Mouse (Mus musculus): ENCODE results near the gene Slc15a3.

Slc15a3 gene

GRCm38 (mm10) chr19:10869241-10869885 lies 29.8 kb downstream of the Slc15a3 start:
- peak; percentile 75 to 83 for DNase-seq (ENCODE audit: low spot score in 2 of 2)

- no peak for DNase-seq (ENCODE audit: low spot score in 2 of 2)
Observed at GRCm38 (mm10) chr19:10869886-10870527, 30.5 kb downstream of the Slc15a3 start, which contains the start of gene Tmem132a. Gene Tmem132a (minus strand): TSS chr19:10869940.

GRCm38 (mm10) chr19:10870676-10871075 lies 31.1 kb downstream of the Slc15a3 start:
- no peak for DNase-seq (ENCODE audit: low spot score in 2 of 2)

- DNase-seq (ENCODE audit: low spot score in 2 of 2), result no peak
Observed at GRCm38 (mm10) chr19:10871328-10871961, 31.9 kb downstream of the Slc15a3 start.

GRCm38 (mm10) chr19:10878201-10878837 lies 38.8 kb downstream of the Slc15a3 start:
- DNase-seq (ENCODE audit: low spot score in 2 of 2), result no peak

- no peak for DNase-seq (ENCODE audit: low spot score in 2 of 2)
Observed at GRCm38 (mm10) chr19:10880085-10880974, 40.8 kb downstream of the Slc15a3 start.

- no peak for DNase-seq (ENCODE audit: low spot score in 2 of 2)
Observed at GRCm38 (mm10) chr19:10880975-10881425, 41.5 kb downstream of the Slc15a3 start.

GRCm38 (mm10) chr19:10881426-10882154 lies 42.1 kb downstream of the Slc15a3 start, which contains the start of gene Tmem109:
Gene Tmem109 (minus strand): TSS chr19:10882001.
- DNase-seq (ENCODE audit: low spot score in 2 of 2), result peak; percentile 89 to 93

GRCm38 (mm10) chr19:10892201-10892600 lies 52.7 kb downstream of the Slc15a3 start:
- no peak for DNase-seq (ENCODE audit: low spot score in 2 of 2)

GRCm38 (mm10) chr19:10895016-10895528 lies 55.5 kb downstream of the Slc15a3 start, which contains the start of gene Prpf19:
Gene Prpf19 (plus strand): TSS chr19:10895231.
- DNase-seq (ENCODE audit: low spot score in 2 of 2), result peak; percentile 95 to 99

- no peak for DNase-seq (ENCODE audit: low spot score in 2 of 2)
Observed at GRCm38 (mm10) chr19:10895708-10896107, 56.2 kb downstream of the Slc15a3 start.

- no peak for DNase-seq (ENCODE audit: low spot score in 2 of 2)
Observed at GRCm38 (mm10) chr19:10896849-10897248, 57.3 kb downstream of the Slc15a3 start.

- no peak for DNase-seq (ENCODE audit: low spot score in 2 of 2)
Observed at GRCm38 (mm10) chr19:10897491-10897890, 58.0 kb downstream of the Slc15a3 start.

GRCm38 (mm10) chr19:10900315-10900714 lies 60.8 kb downstream of the Slc15a3 start:
- no peak for DNase-seq (ENCODE audit: low spot score in 2 of 2)

GRCm38 (mm10) chr19:10901046-10901445 lies 61.5 kb downstream of the Slc15a3 start:
- DNase-seq (ENCODE audit: low spot score in 2 of 2), result no peak

- no peak for DNase-seq (ENCODE audit: low spot score in 2 of 2)
Observed at GRCm38 (mm10) chr19:10904512-10904911, 65.0 kb downstream of the Slc15a3 start.

GRCm38 (mm10) chr19:10904927-10905727 lies 65.6 kb downstream of the Slc15a3 start:
- DNase-seq (ENCODE audit: low spot score in 2 of 2), result peak; percentile 43 to 67

GRCm38 (mm10) chr19:10905728-10906000 lies 66.1 kb downstream of the Slc15a3 start:
- no peak for DNase-seq (ENCODE audit: low spot score in 2 of 2)

GRCm38 (mm10) chr19:10907891-10908290 lies 68.4 kb downstream of the Slc15a3 start:
- DNase-seq (ENCODE audit: low spot score in 2 of 2), result peak in 1 of 2 experiments; percentile 56

Data from frontal cortex, postnatal 10 days (tissue).